Mouse (Mus musculus) G1E (cell line): ENCODE data around the gene Tnni3.

Source experiments
- CTCF ChIP-seq: IDR thresholded peaks from 2 replicates; pipeline ENCODE4 v1.5.1; 2012; ENCODE audit warnings: low read depth, low read length, inconsistent platforms, mixed read lengths
- GATA2 ChIP-seq: IDR thresholded peaks from 2 replicates; pipeline ENCODE4 v1.6.1; 2012; ENCODE audit warnings: low read depth, low read length, inconsistent platforms, borderline replicate concordance
- TAL1 ChIP-seq: conservative IDR thresholded peaks from 2 replicates; pipeline ENCODE4 v1.6.1; 2012; ENCODE audit warnings: low read depth, low read length, inconsistent platforms, mixed read lengths

DNA sequence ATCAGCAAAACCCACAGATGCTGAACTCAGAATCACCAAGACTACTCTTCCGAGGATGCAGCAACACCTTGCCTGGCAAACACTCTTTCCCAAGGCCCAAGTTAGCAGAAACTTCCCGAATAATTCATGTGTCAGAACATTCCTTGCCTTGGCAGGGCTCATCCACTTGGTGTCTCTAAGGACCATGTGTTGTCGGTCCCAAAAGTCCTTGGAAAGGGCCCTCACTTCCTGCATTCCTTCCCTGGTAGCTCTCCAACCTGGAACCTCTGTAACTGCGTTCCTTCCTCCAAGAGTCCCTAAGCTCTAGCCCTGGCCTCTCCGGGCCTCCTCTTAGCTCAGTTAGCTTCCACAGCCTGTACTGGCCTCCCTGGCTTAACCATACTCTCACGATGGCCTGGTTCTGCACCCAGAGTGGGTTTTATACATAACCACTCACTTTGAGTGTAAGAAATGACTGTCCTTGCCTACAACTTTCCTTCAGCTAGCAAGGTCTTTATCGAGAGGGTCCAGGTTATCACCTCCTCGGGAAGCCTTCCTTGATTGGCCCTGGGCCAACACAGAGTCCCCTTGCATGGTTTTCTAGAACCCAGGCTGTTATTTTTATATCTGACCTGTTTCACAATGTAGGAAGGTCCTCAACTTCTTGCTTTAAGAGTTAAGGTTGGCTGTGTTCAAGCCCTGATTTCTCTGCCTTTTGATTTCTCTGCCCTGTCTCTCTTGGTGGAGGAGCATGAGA lies 12.4 kb downstream of the Tnni3 start:
- TF ChIP-seq CTCF (no peak), GATA2 (no peak), TAL1 (no peak)
